Comparison of ENCODE assay signal across 8 mouse cellular contexts in the genomic region with DNA sequence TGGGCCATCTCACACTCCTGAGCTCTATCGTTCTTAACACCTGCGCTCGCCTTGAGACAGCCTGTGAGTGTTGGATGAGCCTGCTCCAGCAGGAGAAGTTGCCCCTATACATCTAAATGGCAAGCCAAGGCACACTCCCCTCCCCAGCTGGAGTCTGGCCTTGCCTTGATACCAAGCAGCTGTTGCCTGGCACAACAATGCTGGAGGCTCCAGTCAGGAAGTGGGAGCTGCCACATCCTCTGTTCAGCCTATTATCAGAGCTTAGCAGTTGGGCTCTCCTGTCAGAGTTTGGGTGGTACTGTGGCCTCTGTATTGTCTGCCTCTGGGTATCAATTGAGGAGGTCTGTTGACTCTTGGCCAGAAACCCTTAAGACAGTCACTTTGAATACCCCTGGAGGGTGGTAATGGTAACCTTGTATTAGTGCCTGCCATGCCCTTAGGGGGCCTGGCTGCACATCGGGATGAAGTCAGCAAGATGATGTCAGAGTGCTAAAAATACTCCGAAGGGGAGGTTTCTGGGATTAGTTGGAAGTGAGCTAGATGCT.
A peak's percentile ranks its signal among the peaks of the same experiment; 100 is the strongest.
DNase-seq lines count a peak whose midpoint lies in the region; ATAC-seq and TF ChIP-seq lines count a peak whose summit lies in the region.

No protein-coding gene starts in this region.

- ATAC-seq in limb, embryonic 13.5 days (ENCODE audit: low FRiP score, low read depth): peak; percentile 61
- peak; percentile 86 for ATAC-seq in embryonic facial prominence, embryonic 14.5 days (ENCODE audit: low read depth)
- ATAC-seq in hindbrain, postnatal 0 days: peak; percentile 75
- peak; percentile 99 for ATAC-seq in megakaryocyte-erythroid progenitor cell, adult 5-6 weeks (replicated peaks; ENCODE audit: low FRiP score, low TSS enrichment, poor library complexity, severe bottlenecking)
- no peak for ATAC-seq in erythroblast, adult 5-6 weeks (replicated peaks; ENCODE audit: low FRiP score, poor library complexity, severe bottlenecking)

- H3K4me1 ChIP-seq in limb, embryonic 13.5 days: peaks cover 36% of the 10 kb centered on the region
- H3K4me1 ChIP-seq in limb, embryonic 10.5 days: peaks cover 47% of the 10 kb centered on the region
- H3K4me1 ChIP-seq in embryonic facial prominence, embryonic 14.5 days (ENCODE audit: control insufficient read depth, insufficient read depth, low read length): no peaks in the 10 kb centered on the region
- no peaks in the 10 kb centered on the region; the same call in 1 of the 2 replicates for H3K4me1 ChIP-seq in hindbrain, postnatal 0 days (ENCODE audit: insufficient read depth, low read length)

- TF ChIP-seq CTCF in hindbrain, postnatal 0 days (IDR thresholded peaks at IDR 0.05; ENCODE audit: low read depth): no peak

- H3K27me3 ChIP-seq in limb, embryonic 13.5 days: no peaks in the 10 kb centered on the region; the same call in 1 of the 2 replicates
- H3K27me3 ChIP-seq in limb, embryonic 10.5 days (ENCODE audit: low read depth, poor library complexity, severe bottlenecking): no peaks in the 10 kb centered on the region
- H3K27me3 ChIP-seq in embryonic facial prominence, embryonic 14.5 days (replicated peaks; ENCODE audit: control insufficient read depth, insufficient read depth, low read length): no peaks in the 10 kb centered on the region
- H3K27me3 ChIP-seq in hindbrain, postnatal 0 days (ENCODE audit: insufficient read depth, low read length): no peaks in the 10 kb centered on the region

- DNase-seq in limb, embryonic 10.5 days (ENCODE audit: low spot score): no peak
- DNase-seq in embryonic facial prominence, embryonic 14.5 days (ENCODE audit: low spot score): peak; percentile 87
- DNase-seq in hindbrain, postnatal 0 days (ENCODE audit: low spot score): peak; percentile 76
- no peak for DNase-seq in layer of hippocampus, postnatal 25 days (ENCODE audit: extremely low spot score in 1 of 2, low spot score in 1 of 2)
- DNase-seq in testis, postnatal 14 days (ENCODE audit: low spot score): no peak

- H3K36me3 ChIP-seq in limb, embryonic 13.5 days: no peaks in the 10 kb centered on the region
- H3K36me3 ChIP-seq in limb, embryonic 10.5 days: no peaks in the 10 kb centered on the region
- no peaks in the 10 kb centered on the region for H3K36me3 ChIP-seq in embryonic facial prominence, embryonic 14.5 days (ENCODE audit: control insufficient read depth, insufficient read depth, low read length)
- H3K36me3 ChIP-seq in hindbrain, postnatal 0 days (ENCODE audit: insufficient read depth, low read length): no peaks in the 10 kb centered on the region

- no peak overlapping the region for H3K27ac ChIP-seq in limb, embryonic 13.5 days
- H3K27ac ChIP-seq in limb, embryonic 10.5 days: no peak overlapping the region
- H3K27ac ChIP-seq in embryonic facial prominence, embryonic 14.5 days (replicated peaks; ENCODE audit: low read depth, low read length): no peak overlapping the region
- no peak overlapping the region for H3K27ac ChIP-seq in hindbrain, postnatal 0 days

- H3K4me2 ChIP-seq in limb, embryonic 13.5 days (replicated peaks): no peak overlapping the region
- H3K4me2 ChIP-seq in embryonic facial prominence, embryonic 14.5 days (ENCODE audit: low read depth, low read length): no peak overlapping the region
- no peak overlapping the region for H3K4me2 ChIP-seq in hindbrain, postnatal 0 days (ENCODE audit: low read depth, low read length)

- 53% methylated on average over 5 of the region's 5 CpGs for WGBS in limb, embryonic 13.5 days
- 72% methylated on average over 5 of the region's 5 CpGs for WGBS in limb, embryonic 10.5 days
- WGBS in embryonic facial prominence, embryonic 14.5 days: 48% methylated on average over 5 of the region's 5 CpGs
- 52% methylated on average over 5 of the region's 5 CpGs for WGBS in hindbrain, postnatal 0 days

- no peak overlapping the region for H3K9ac ChIP-seq in limb, embryonic 13.5 days
- H3K9ac ChIP-seq in embryonic facial prominence, embryonic 14.5 days (ENCODE audit: low read depth, low read length): no peak overlapping the region
- H3K9ac ChIP-seq in hindbrain, postnatal 0 days (replicated peaks; ENCODE audit: low read length): no peak overlapping the region

- no peaks in the 10 kb centered on the region for H3K9me3 ChIP-seq in limb, embryonic 13.5 days
- H3K9me3 ChIP-seq in limb, embryonic 10.5 days (replicated peaks): no peaks in the 10 kb centered on the region
- no peaks in the 10 kb centered on the region for H3K9me3 ChIP-seq in embryonic facial prominence, embryonic 14.5 days (ENCODE audit: control insufficient read depth, low read length)
- H3K9me3 ChIP-seq in hindbrain, postnatal 0 days (ENCODE audit: low read length): no peaks in the 10 kb centered on the region

- no peak overlapping the region for H3K4me3 ChIP-seq in limb, embryonic 13.5 days
- no peak overlapping the region for H3K4me3 ChIP-seq in limb, embryonic 10.5 days
- no peak overlapping the region for H3K4me3 ChIP-seq in embryonic facial prominence, embryonic 14.5 days (ENCODE audit: low read depth, low read length)
- H3K4me3 ChIP-seq in hindbrain, postnatal 0 days (ENCODE audit: low read length): no peak overlapping the region

Comparison
In these comparisons a context has a peak if more than half of its experiments do, and no peak if none do; other contexts are left out.
1. DNase-seq: peak in embryonic facial prominence, embryonic 14.5 days (single experiment) and hindbrain, postnatal 0 days (single experiment); none in limb, embryonic 10.5 days (single experiment), layer of hippocampus, postnatal 25 days (0 of 2) and testis, postnatal 14 days (single experiment).